Mouse (Mus musculus): ENCODE results near the gene Uggt2. TPM values are rescaled to one million over a fixed set of nuclear protein-coding genes. Genes with fewer than 3 reads are reported as not detected.
A peak's percentile ranks its signal among the peaks of the same experiment; 100 is the strongest.
"Not testable (repeated sequence)": the region's sequence is repeated elsewhere in the genome, so short reads cannot be mapped to it uniquely, and the experiment has no call there.

Uggt2 gene
- total and polyA plus RNA-seq, 2 experiments from 2014 or later: 4.5 to 5.2 TPM

GRCm38 (mm10) chr14:118983396-118983795 lies 115.8 kb downstream of the Uggt2 start:
- H3K9me3 ChIP-seq (replicated peaks; ENCODE audit: control insufficient read depth, low read length): no peaks in the 10 kb centered on the region
- H3K27ac ChIP-seq (ENCODE audit: low read depth): peak overlapping the region; percentile 61; the same call in 1 of the 2 replicates
- no peak overlapping the region for H3K9ac ChIP-seq (replicated peaks; ENCODE audit: low read depth, low read length)
- no peak overlapping the region for H3K4me2 ChIP-seq (ENCODE audit: low read depth, low read length)
- no peak overlapping the region for H3K4me3 ChIP-seq (ENCODE audit: low read depth, low read length)
- peaks cover 35% of the 10 kb centered on the region for H3K36me3 ChIP-seq (replicated peaks; ENCODE audit: control insufficient read depth, insufficient read depth, low read length)
- H3K27me3 ChIP-seq (ENCODE audit: control insufficient read depth, insufficient read depth, low read length): no peaks in the 10 kb centered on the region
- H3K4me1 ChIP-seq (ENCODE audit: control insufficient read depth, insufficient read depth): no peaks in the 10 kb centered on the region
- ATAC-seq (ENCODE audit: insufficient read depth, low read depth) (no peak), DNase-seq (ENCODE audit: low spot score) (no peak)
- TF ChIP-seq EP300 (IDR thresholded peaks at IDR 0.05; ENCODE audit: low read depth): no peak

GRCm38 (mm10) chr14:118982429-118983045 lies 116.7 kb downstream of the Uggt2 start:
- Histone ChIP-seq H3K27ac (ENCODE audit: low read depth) (peak overlapping the region; percentile 61), H3K36me3 (replicated peaks; ENCODE audit: control insufficient read depth, insufficient read depth, low read length) (peaks cover 43% of the 10 kb centered on the region)
- not testable (repeated sequence) for H3K27me3 ChIP-seq (ENCODE audit: control insufficient read depth, insufficient read depth, low read length); H3K4me3 ChIP-seq (ENCODE audit: low read depth, low read length); H3K9me3 ChIP-seq (replicated peaks; ENCODE audit: control insufficient read depth, low read length); H3K4me1 ChIP-seq (ENCODE audit: control insufficient read depth, insufficient read depth); H3K9ac ChIP-seq (replicated peaks; ENCODE audit: low read depth, low read length); H3K4me2 ChIP-seq (ENCODE audit: low read depth, low read length)
- peak; percentile 44 for DNase-seq (ENCODE audit: low spot score)
- peak; percentile 74 for ATAC-seq (ENCODE audit: insufficient read depth, low read depth)
- WGBS: 49% methylated on average over 11 of the region's 11 CpGs

GRCm38 (mm10) chr14:118981711-118982428 lies 117.4 kb downstream of the Uggt2 start:
- DNase-seq (ENCODE audit: low spot score): not testable (repeated sequence)
- peak; percentile 53 for ATAC-seq (ENCODE audit: insufficient read depth, low read depth)
- 75% methylated on average over 6 of the region's 6 CpGs for WGBS

GRCm38 (mm10) chr14:118980890-118981289 lies 118.3 kb downstream of the Uggt2 start:
- peaks cover 59% of the 10 kb centered on the region for H3K36me3 ChIP-seq (replicated peaks; ENCODE audit: control insufficient read depth, insufficient read depth, low read length)

More at GRCm38 (mm10) chr14:118981711-118982428, 117.4 kb downstream of the Uggt2 start:
- not testable (repeated sequence) for H3K4me3 ChIP-seq (ENCODE audit: low read depth, low read length); H3K4me2 ChIP-seq (ENCODE audit: low read depth, low read length); H3K9ac ChIP-seq (replicated peaks; ENCODE audit: low read depth, low read length); H3K4me1 ChIP-seq (ENCODE audit: control insufficient read depth, insufficient read depth); H3K27me3 ChIP-seq (ENCODE audit: control insufficient read depth, insufficient read depth, low read length); H3K9me3 ChIP-seq (replicated peaks; ENCODE audit: control insufficient read depth, low read length)
- Histone ChIP-seq H3K36me3 (replicated peaks; ENCODE audit: control insufficient read depth, insufficient read depth, low read length) (peaks cover 50% of the 10 kb centered on the region), H3K27ac (ENCODE audit: low read depth) (peak overlapping the region; percentile 34)

GRCm38 (mm10) chr14:118980358-118980757 lies 118.9 kb downstream of the Uggt2 start:
- H3K9me3 ChIP-seq (replicated peaks; ENCODE audit: control insufficient read depth, low read length): no peaks in the 10 kb centered on the region
- TF ChIP-seq CTCF (IDR thresholded peaks at IDR 0.05; ENCODE audit: low read depth): no peak
- no peak for TF ChIP-seq EP300 (IDR thresholded peaks at IDR 0.05; ENCODE audit: low read depth)
- no peak overlapping the region for H3K4me2 ChIP-seq (ENCODE audit: low read depth, low read length)
- WGBS: 75% methylated on average over 5 of the region's 5 CpGs
- H3K4me1 ChIP-seq (ENCODE audit: control insufficient read depth, insufficient read depth): no peaks in the 10 kb centered on the region
- DNase-seq (ENCODE audit: low spot score) (no peak), ATAC-seq (ENCODE audit: insufficient read depth, low read depth) (no peak)
- H3K27ac ChIP-seq (ENCODE audit: low read depth): no peak overlapping the region
- H3K27me3 ChIP-seq (ENCODE audit: control insufficient read depth, insufficient read depth, low read length): no peaks in the 10 kb centered on the region
- no peak overlapping the region for H3K4me3 ChIP-seq (ENCODE audit: low read depth, low read length)
- peaks cover 64% of the 10 kb centered on the region for H3K36me3 ChIP-seq (replicated peaks; ENCODE audit: control insufficient read depth, insufficient read depth, low read length)
- no peak overlapping the region for H3K9ac ChIP-seq (replicated peaks; ENCODE audit: low read depth, low read length)

More at GRCm38 (mm10) chr14:118980890-118981289, 118.3 kb downstream of the Uggt2 start:
- Histone ChIP-seq H3K4me2 (ENCODE audit: low read depth, low read length) (no peak overlapping the region), H3K9ac (replicated peaks; ENCODE audit: low read depth, low read length) (no peak overlapping the region), H3K27me3 (ENCODE audit: control insufficient read depth, insufficient read depth, low read length) (no peaks in the 10 kb centered on the region), H3K27ac (ENCODE audit: low read depth) (no peak overlapping the region), H3K4me3 (ENCODE audit: low read depth, low read length) (no peak overlapping the region), H3K4me1 (ENCODE audit: control insufficient read depth, insufficient read depth) (no peaks in the 10 kb centered on the region), H3K9me3 (replicated peaks; ENCODE audit: control insufficient read depth, low read length) (no peaks in the 10 kb centered on the region)
- DNase-seq (ENCODE audit: low spot score): no peak
- 75% methylated on average over 8 of the region's 8 CpGs for WGBS
- TF ChIP-seq EP300 (IDR thresholded peaks at IDR 0.05; ENCODE audit: low read depth) (no peak), CTCF (IDR thresholded peaks at IDR 0.05; ENCODE audit: low read depth) (no peak)
- no peak for ATAC-seq (ENCODE audit: insufficient read depth, low read depth)
